Mouse (Mus musculus) ovary, postnatal 14 days (tissue): Measurements from ENCODE around the gene Rps2.

Source experiments
- DNase-seq: peaks from one replicate; pipeline ENCODE4 v3.0.0; 2022; ENCODE audit warnings: low spot score

Rps2 gene

GRCm38 (mm10) chr17:24769146-24769545 lies 51.2 kb downstream of the Rps2 start:
- no peak for DNase-seq
